Mouse (Mus musculus) A20 (cell line): ENCODE measurements at regions not wholly inside any gene's neighbourhood (a gene's known extent, or its start where the extent isn't known, plus 50 kb on each side); places are given as distances from the start of the nearest gene placed in this dataset.
A peak's percentile ranks its signal among the peaks of the same experiment; 100 is the strongest.
"Not testable (repeated sequence)": the region's sequence is repeated elsewhere in the genome, so short reads cannot be mapped to it uniquely, and the experiment has no call there.

Experiments used
- DNase-seq: peaks from one replicate; pipeline ENCODE4 v3.0.0-alpha.2; 2011; ENCODE audit warnings: low read depth, low spot score

- DNase-seq, result no peak
These were observed 57.6 kb downstream of the Tmem270 start for GRCm38 (mm10) chr5:134848981-134849380.

GRCm38 (mm10) chr5:134848571-134848970 lies 58.0 kb downstream of the Tmem270 start:
- no peak for DNase-seq

GRCm38 (mm10) chr5:134845416-134845815 lies 61.1 kb downstream of the Tmem270 start:
- DNase-seq, result no peak

- not testable (repeated sequence) for DNase-seq
These were observed 62.3 kb downstream of the Tmem270 start for GRCm38 (mm10) chr5:134844216-134844615.

GRCm38 (mm10) chr5:134841205-134841980 lies 65.1 kb downstream of the Tmem270 start:
- DNase-seq, result no peak

GRCm38 (mm10) chr5:134836489-134836888 lies 70.0 kb downstream of the Tmem270 start:
- DNase-seq, result no peak

- no peak for DNase-seq
These were observed 73.6 kb downstream of the Tmem270 start for GRCm38 (mm10) chr5:134832896-134833295.

GRCm38 (mm10) chr5:134817671-134818070 lies 70.5 kb upstream of the Eln start:
- DNase-seq, result no peak

- no peak for DNase-seq
These were observed 62.0 kb upstream of the Eln start for GRCm38 (mm10) chr5:134809121-134809520.

GRCm38 (mm10) chr5:134804291-134805049 lies 57.3 kb upstream of the Eln start:
- peak; percentile 16 for DNase-seq

- DNase-seq, result no peak
These were observed 55.1 kb upstream of the Eln start for GRCm38 (mm10) chr5:134802161-134802719.

- no peak for DNase-seq
These were observed 53.4 kb upstream of the Eln start for GRCm38 (mm10) chr5:134800481-134800880.

GRCm38 (mm10) chr5:134799911-134800310 lies 52.8 kb upstream of the Eln start:
- DNase-seq, result no peak

GRCm38 (mm10) chr5:134797688-134798094 lies 50.6 kb upstream of the Eln start:
- no peak for DNase-seq
